Mouse (Mus musculus): Measurements from ENCODE around the gene Gng7. TPM values are rescaled to one million over a fixed set of nuclear protein-coding genes. Genes with fewer than 3 reads are reported as not detected.

Gng7 gene
- polyA plus RNA-seq, 1 experiment from 2014 or later = 6.7 TPM

DNA sequence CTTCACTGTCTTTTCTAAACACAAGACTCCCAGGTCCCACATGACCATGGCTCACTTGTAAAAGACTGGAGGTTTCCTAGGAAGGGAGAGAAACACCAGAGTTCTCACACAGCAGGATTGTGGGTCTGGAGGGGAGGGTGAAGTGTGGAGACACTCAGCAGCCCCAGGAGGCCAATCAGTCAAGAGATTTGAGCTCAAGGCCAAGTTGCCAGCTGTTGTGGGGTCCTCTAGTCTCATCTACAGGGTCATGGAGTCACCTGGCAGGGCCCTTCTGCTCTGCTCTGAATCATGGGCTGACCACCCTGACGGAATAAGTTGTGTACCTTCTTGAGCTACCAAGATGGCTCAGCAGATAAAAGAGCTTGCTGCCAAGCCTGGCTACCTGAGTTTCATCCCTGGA, 41.0 kb downstream of the Gng7 start:
- WGBS = 67% methylated on average over 1 of the region's 1 CpGs
- Histone ChIP-seq H3K4me3 (ENCODE audit: low read length) (no peak overlapping the region), H3K27ac (ENCODE audit: low read length) (no peak overlapping the region), H3K36me3 (ENCODE audit: insufficient read depth, low read length) (no peaks in the 10 kb centered on the region), H3K27me3 (ENCODE audit: insufficient read depth, low read length) (no peaks in the 10 kb centered on the region), H3K9me3 (ENCODE audit: low read length) (0 out of 2 replicates have a peak, but pooled peaks cover 6% of the 10 kb centered on the region), H3K4me1 (ENCODE audit: insufficient read depth, low read length) (peaks cover 28% of the 10 kb centered on the region), H3K4me2 (replicated peaks; ENCODE audit: low read depth, low read length) (no peak overlapping the region), H3K9ac (replicated peaks; ENCODE audit: low read length) (no peak overlapping the region)
- no peak for ATAC-seq (ENCODE audit: low FRiP score, low TSS enrichment)

- no peak for ATAC-seq (ENCODE audit: low FRiP score, low TSS enrichment)
- Histone ChIP-seq H3K27me3 (ENCODE audit: insufficient read depth, low read length) (no peaks in the 10 kb centered on the region), H3K9me3 (ENCODE audit: low read length) (0 out of 2 replicates have a peak, but pooled peaks cover 6% of the 10 kb centered on the region), H3K9ac (replicated peaks; ENCODE audit: low read length) (peak overlapping the region; percentile 3), H3K36me3 (ENCODE audit: insufficient read depth, low read length) (no peaks in the 10 kb centered on the region), H3K4me1 (ENCODE audit: insufficient read depth, low read length) (peaks cover 28% of the 10 kb centered on the region), H3K27ac (ENCODE audit: low read length) (peak overlapping the region; percentile 31), H3K4me2 (replicated peaks; ENCODE audit: low read depth, low read length) (no peak overlapping the region), H3K4me3 (ENCODE audit: low read length) (no peak overlapping the region)
- 37% methylated on average over 11 of the region's 11 CpGs for WGBS
Observed at GRCm38 (mm10) chr10:80972071-80972987, 42.4 kb downstream of the Gng7 start.

DNA sequence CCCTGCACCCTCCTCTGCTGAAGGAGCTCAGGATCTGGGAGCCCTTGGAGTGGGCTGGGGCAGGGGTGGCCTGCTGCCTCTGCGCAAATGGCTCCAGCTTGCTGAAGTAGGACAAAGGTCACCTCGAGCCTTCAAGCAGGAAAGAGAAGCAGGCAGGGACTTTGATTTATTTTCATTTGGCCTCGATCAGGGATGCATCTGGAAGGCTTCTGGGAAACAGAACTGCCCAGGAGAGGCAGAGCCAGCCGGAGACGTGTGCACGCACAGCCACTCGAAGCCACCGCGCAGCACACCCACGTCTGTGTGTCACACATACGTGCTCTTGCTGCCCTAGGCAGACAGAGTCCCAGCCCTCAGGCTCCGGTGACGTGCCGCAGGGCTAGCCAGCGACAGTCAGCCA, 43.2 kb downstream of the Gng7 start:
- Histone ChIP-seq H3K36me3 (ENCODE audit: insufficient read depth, low read length) (no peaks in the 10 kb centered on the region), H3K4me3 (ENCODE audit: low read length) (no peak overlapping the region), H3K4me1 (ENCODE audit: insufficient read depth, low read length) (peaks cover 28% of the 10 kb centered on the region), H3K27ac (ENCODE audit: low read length) (peak overlapping the region; percentile 40; the same call in 1 of the 2 replicates), H3K9ac (replicated peaks; ENCODE audit: low read length) (peak overlapping the region; percentile 3; the same call in 1 of the 2 replicates), H3K4me2 (replicated peaks; ENCODE audit: low read depth, low read length) (no peak overlapping the region), H3K9me3 (ENCODE audit: low read length) (0 out of 2 replicates have a peak, but pooled peaks cover 6% of the 10 kb centered on the region), H3K27me3 (ENCODE audit: insufficient read depth, low read length) (no peaks in the 10 kb centered on the region)
- 42% methylated on average over 15 of the region's 15 CpGs for WGBS
- ATAC-seq (ENCODE audit: low FRiP score, low TSS enrichment) = peak; percentile 55; the same call in 1 of the 2 replicates

DNA sequence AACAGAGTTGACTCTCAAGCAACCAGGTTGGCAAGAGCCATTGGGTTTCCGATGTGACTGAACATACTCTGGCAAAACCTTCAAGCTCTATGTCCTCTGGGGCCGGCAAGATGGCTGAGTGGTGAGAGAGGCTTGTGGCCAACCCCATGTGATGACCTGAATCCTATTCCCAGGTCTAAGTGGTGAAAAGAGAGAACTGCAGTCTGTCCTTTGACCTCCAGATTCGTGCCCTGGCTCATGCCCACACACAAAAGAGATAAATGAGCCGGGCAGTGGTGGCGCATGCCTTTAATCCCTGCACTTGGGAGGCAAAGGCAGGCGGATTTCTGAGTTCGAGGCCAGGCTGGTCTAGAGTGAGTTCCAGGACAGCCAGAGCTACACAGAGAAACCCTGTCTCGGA, 44.6 kb downstream of the Gng7 start:
- no peak overlapping the region for H3K4me3 ChIP-seq (ENCODE audit: low read length)
- H3K27me3 ChIP-seq (ENCODE audit: insufficient read depth, low read length) = no peaks in the 10 kb centered on the region
- ATAC-seq (ENCODE audit: low FRiP score, low TSS enrichment) = no peak
- WGBS = 78% methylated on average over 8 of the region's 8 CpGs
- 0 out of 2 replicates have a peak, but pooled peaks cover 6% of the 10 kb centered on the region for H3K9me3 ChIP-seq (ENCODE audit: low read length)
- no peaks in the 10 kb centered on the region for H3K36me3 ChIP-seq (ENCODE audit: insufficient read depth, low read length)
- no peak overlapping the region for H3K9ac ChIP-seq (replicated peaks; ENCODE audit: low read length)
- H3K27ac ChIP-seq (ENCODE audit: low read length) = no peak overlapping the region
- H3K4me1 ChIP-seq (ENCODE audit: insufficient read depth, low read length) = peaks cover 28% of the 10 kb centered on the region
- no peak overlapping the region for H3K4me2 ChIP-seq (replicated peaks; ENCODE audit: low read depth, low read length)

GRCm38 (mm10) chr10:80969298-80969697, 45.4 kb downstream of the Gng7 start:
- Histone ChIP-seq H3K4me2 (replicated peaks; ENCODE audit: low read depth, low read length) (no peak overlapping the region), H3K9me3 (ENCODE audit: low read length) (0 out of 2 replicates have a peak, but pooled peaks cover 6% of the 10 kb centered on the region), H3K27me3 (ENCODE audit: insufficient read depth, low read length) (no peaks in the 10 kb centered on the region), H3K4me1 (ENCODE audit: insufficient read depth, low read length) (peaks cover 33% of the 10 kb centered on the region), H3K9ac (replicated peaks; ENCODE audit: low read length) (no peak overlapping the region), H3K36me3 (ENCODE audit: insufficient read depth, low read length) (no peaks in the 10 kb centered on the region), H3K4me3 (ENCODE audit: low read length) (no peak overlapping the region), H3K27ac (ENCODE audit: low read length) (no peak overlapping the region)
- 83% methylated on average over 3 of the region's 3 CpGs for WGBS
- no peak for ATAC-seq (ENCODE audit: low FRiP score, low TSS enrichment)

DNA sequence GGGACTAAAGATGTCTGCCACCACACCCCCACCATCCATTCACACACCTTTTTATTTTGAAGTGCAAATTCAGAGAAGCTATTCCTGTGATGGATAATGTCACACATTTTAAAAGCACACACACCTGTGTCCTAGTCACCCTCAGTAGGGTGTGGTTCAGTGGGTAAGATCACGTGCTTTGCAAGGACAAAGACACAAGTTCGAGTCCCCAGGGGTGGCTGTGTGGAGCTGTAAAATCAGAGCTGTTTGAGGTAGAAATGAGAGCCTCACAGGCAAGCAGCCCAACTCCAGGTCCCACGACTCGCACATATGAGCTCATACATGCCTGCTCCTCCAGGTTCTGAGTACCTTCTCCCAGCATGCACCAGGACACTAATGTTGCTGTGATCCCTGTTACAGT, 46.6 kb downstream of the Gng7 start:
- no peak for ATAC-seq (ENCODE audit: low FRiP score, low TSS enrichment)
- Histone ChIP-seq H3K9ac (replicated peaks; ENCODE audit: low read length) (no peak overlapping the region), H3K27ac (ENCODE audit: low read length) (no peak overlapping the region), H3K4me1 (ENCODE audit: insufficient read depth, low read length) (peaks cover 34% of the 10 kb centered on the region), H3K9me3 (ENCODE audit: low read length) (0 out of 2 replicates have a peak, but pooled peaks cover 6% of the 10 kb centered on the region), H3K27me3 (ENCODE audit: insufficient read depth, low read length) (no peaks in the 10 kb centered on the region), H3K36me3 (ENCODE audit: insufficient read depth, low read length) (no peaks in the 10 kb centered on the region), H3K4me3 (ENCODE audit: low read length) (no peak overlapping the region), H3K4me2 (replicated peaks; ENCODE audit: low read depth, low read length) (no peak overlapping the region)
- 88% methylated on average over 4 of the region's 4 CpGs for WGBS

- Histone ChIP-seq H3K4me3 (ENCODE audit: low read length) (no peak overlapping the region), H3K27me3 (ENCODE audit: insufficient read depth, low read length) (no peaks in the 10 kb centered on the region), H3K4me1 (ENCODE audit: insufficient read depth, low read length) (peaks cover 27% of the 10 kb centered on the region), H3K9me3 (ENCODE audit: low read length) (0 out of 2 replicates have a peak, but pooled peaks cover 6% of the 10 kb centered on the region), H3K36me3 (ENCODE audit: insufficient read depth, low read length) (no peaks in the 10 kb centered on the region), H3K27ac (ENCODE audit: low read length) (no peak overlapping the region), H3K4me2 (replicated peaks; ENCODE audit: low read depth, low read length) (no peak overlapping the region), H3K9ac (replicated peaks; ENCODE audit: low read length) (no peak overlapping the region)
- WGBS = 56% methylated on average over 3 of the region's 3 CpGs
- no peak for ATAC-seq (ENCODE audit: low FRiP score, low TSS enrichment)
Observed at GRCm38 (mm10) chr10:80967101-80967656, 47.6 kb downstream of the Gng7 start.

DNA sequence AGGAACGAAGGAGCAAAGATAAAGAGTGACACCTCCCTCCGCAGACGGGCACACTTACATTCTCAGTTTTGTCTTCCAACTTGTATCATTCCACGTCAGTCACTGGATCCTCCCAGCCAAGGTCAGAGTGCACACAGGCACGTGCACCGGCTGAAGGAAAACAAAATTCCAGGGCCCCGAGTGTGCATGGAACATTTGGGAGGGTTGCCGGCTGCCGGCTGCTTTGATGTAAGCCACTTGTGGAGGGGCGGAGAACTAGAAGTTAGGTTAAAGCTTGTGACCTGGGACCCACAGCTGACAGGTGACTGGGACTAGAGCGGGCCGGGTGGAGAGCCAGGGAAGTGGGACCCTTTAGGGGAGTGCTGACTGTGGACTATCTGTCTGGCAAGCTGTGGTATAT, 48.4 kb downstream of the Gng7 start:
- Histone ChIP-seq H3K4me1 (ENCODE audit: insufficient read depth, low read length) (peaks cover 24% of the 10 kb centered on the region), H3K9me3 (ENCODE audit: low read length) (0 out of 2 replicates have a peak, but pooled peaks cover 6% of the 10 kb centered on the region), H3K4me2 (replicated peaks; ENCODE audit: low read depth, low read length) (no peak overlapping the region), H3K9ac (replicated peaks; ENCODE audit: low read length) (no peak overlapping the region), H3K27me3 (ENCODE audit: insufficient read depth, low read length) (no peaks in the 10 kb centered on the region), H3K27ac (ENCODE audit: low read length) (no peak overlapping the region), H3K36me3 (ENCODE audit: insufficient read depth, low read length) (no peaks in the 10 kb centered on the region), H3K4me3 (ENCODE audit: low read length) (no peak overlapping the region)
- ATAC-seq (ENCODE audit: low FRiP score, low TSS enrichment) = no peak
- WGBS = 30% methylated on average over 12 of the region's 12 CpGs

GRCm38 (mm10) chr10:80963031-80963975, 51.4 kb downstream of the Gng7 start:
- WGBS = 39% methylated on average over 12 of the region's 12 CpGs
- H3K9ac ChIP-seq (replicated peaks; ENCODE audit: low read length) = no peak overlapping the region
- H3K27me3 ChIP-seq (ENCODE audit: insufficient read depth, low read length) = no peaks in the 10 kb centered on the region
- 0 out of 2 replicates have a peak, but pooled peaks have one; percentile 7 for ATAC-seq (ENCODE audit: low FRiP score, low TSS enrichment)
- peaks cover 33% of the 10 kb centered on the region for H3K4me1 ChIP-seq (ENCODE audit: insufficient read depth, low read length)
- 0 out of 2 replicates have a peak overlapping the region, but pooled peaks have one; percentile 11 for H3K27ac ChIP-seq (ENCODE audit: low read length)
- H3K36me3 ChIP-seq (ENCODE audit: insufficient read depth, low read length) = no peaks in the 10 kb centered on the region
- H3K4me3 ChIP-seq (ENCODE audit: low read length) = no peak overlapping the region
- H3K4me2 ChIP-seq (replicated peaks; ENCODE audit: low read depth, low read length) = no peak overlapping the region
- no peaks in the 10 kb centered on the region for H3K9me3 ChIP-seq (ENCODE audit: low read length)
